Mouse (Mus musculus): ENCODE results near the gene Irf1. TPM values are rescaled to one million over a fixed set of nuclear protein-coding genes. Genes with fewer than 3 reads are reported as not detected.

Irf1 gene
- polyA plus RNA-seq, 1 experiment: 169 TPM

- no peak for TF ChIP-seq CTCF (IDR thresholded peaks at IDR 0.05; ENCODE audit: borderline replicate concordance, control insufficient read depth, extremely low read depth, insufficient read depth, low read length, poor library complexity)
- TF ChIP-seq POLR2A (IDR thresholded peaks at IDR 0.05; ENCODE audit: control insufficient read depth, extremely low read depth, insufficient read depth, low read length, poor library complexity): no peak
- DNase-seq: no peak
- no peak overlapping the region for H3K4me3 ChIP-seq (ENCODE audit: control insufficient read depth, insufficient read depth, low read length)
- no peak overlapping the region for H3K27ac ChIP-seq (ENCODE audit: control insufficient read depth, insufficient read depth, low read length)
- H3K27me3 ChIP-seq (ENCODE audit: control insufficient read depth, insufficient read depth, low read length): no peaks in the 10 kb centered on the region
- no peaks in the 10 kb centered on the region for H3K36me3 ChIP-seq (ENCODE audit: control insufficient read depth, insufficient read depth, low read length)
- H3K4me1 ChIP-seq (replicated peaks; ENCODE audit: control insufficient read depth, insufficient read depth, low read length): no peaks in the 10 kb centered on the region; the same call in 1 of the 2 replicates
- 92% methylated on average over 2 of the region's 2 CpGs for WGBS
Measured at GRCm38 (mm10) chr11:53810749-53811148, 40.9 kb downstream of the Irf1 start.

- no peaks in the 10 kb centered on the region for H3K27me3 ChIP-seq (ENCODE audit: control insufficient read depth, insufficient read depth, low read length)
- no peaks in the 10 kb centered on the region; the same call in 1 of the 2 replicates for H3K4me1 ChIP-seq (replicated peaks; ENCODE audit: control insufficient read depth, insufficient read depth, low read length)
- 86% methylated on average over 3 of the region's 3 CpGs for WGBS
- no peak overlapping the region for H3K27ac ChIP-seq (ENCODE audit: control insufficient read depth, insufficient read depth, low read length)
- H3K36me3 ChIP-seq (ENCODE audit: control insufficient read depth, insufficient read depth, low read length): no peaks in the 10 kb centered on the region
- no peak for DNase-seq
- TF ChIP-seq CTCF (IDR thresholded peaks at IDR 0.05; ENCODE audit: borderline replicate concordance, control insufficient read depth, extremely low read depth, insufficient read depth, low read length, poor library complexity) (no peak), POLR2A (IDR thresholded peaks at IDR 0.05; ENCODE audit: control insufficient read depth, extremely low read depth, insufficient read depth, low read length, poor library complexity) (no peak)
- no peak overlapping the region for H3K4me3 ChIP-seq (ENCODE audit: control insufficient read depth, insufficient read depth, low read length)
Measured at GRCm38 (mm10) chr11:53811312-53811711, 41.5 kb downstream of the Irf1 start.

DNA sequence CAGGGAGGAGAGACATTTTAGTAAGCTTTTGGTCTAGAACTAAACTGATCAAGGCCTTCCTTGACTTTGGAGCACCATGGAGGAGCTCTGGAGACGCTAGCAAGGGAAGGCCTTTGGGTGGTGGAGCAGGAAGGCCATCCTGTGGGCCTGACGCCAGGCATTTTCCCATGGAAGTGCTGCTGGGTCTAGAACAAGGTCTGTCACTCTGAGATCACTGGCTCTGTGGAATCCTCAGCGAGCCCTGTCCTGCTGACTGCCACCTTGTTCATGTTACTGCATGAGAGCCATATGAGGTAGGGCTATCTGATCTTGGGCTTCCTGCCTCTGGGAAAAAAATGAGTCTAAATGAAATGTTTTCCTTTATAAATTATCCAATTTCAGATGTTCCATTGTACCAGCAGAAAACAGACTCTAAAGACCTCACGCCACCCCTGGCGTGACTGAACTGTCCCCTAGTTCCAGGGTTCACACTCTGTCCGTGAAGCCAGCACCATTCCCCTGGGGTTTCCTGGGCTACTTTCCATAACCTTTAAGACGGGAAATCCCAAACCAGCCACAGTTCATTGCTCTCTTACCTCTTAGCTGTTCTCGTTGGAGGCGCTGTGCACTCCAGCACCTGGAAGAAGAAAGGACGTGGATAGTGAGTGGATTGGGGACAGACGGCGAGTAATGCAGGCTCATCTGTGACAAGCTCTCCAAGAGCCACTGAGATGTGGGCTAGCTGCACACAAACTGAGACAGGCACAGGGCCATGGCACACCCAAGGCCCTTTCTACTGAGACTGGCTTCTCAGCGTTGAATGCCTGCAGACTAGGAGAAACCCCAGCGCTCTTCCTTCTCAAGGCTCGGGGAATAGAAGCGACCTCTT, 43.4 kb downstream of the Irf1 start:
- Histone ChIP-seq H3K4me3 (ENCODE audit: control insufficient read depth, insufficient read depth, low read length) (no peak overlapping the region), H3K27ac (ENCODE audit: control insufficient read depth, insufficient read depth, low read length) (peak overlapping the region; percentile 9; the same call in 1 of the 2 replicates), H3K36me3 (ENCODE audit: control insufficient read depth, insufficient read depth, low read length) (no peaks in the 10 kb centered on the region), H3K27me3 (ENCODE audit: control insufficient read depth, insufficient read depth, low read length) (no peaks in the 10 kb centered on the region), H3K4me1 (replicated peaks; ENCODE audit: control insufficient read depth, insufficient read depth, low read length) (no peaks in the 10 kb centered on the region; the same call in 1 of the 2 replicates)
- 94% methylated on average over 16 of the region's 16 CpGs for WGBS
- TF ChIP-seq CTCF (IDR thresholded peaks at IDR 0.05; ENCODE audit: borderline replicate concordance, control insufficient read depth, extremely low read depth, insufficient read depth, low read length, poor library complexity): no peak
- no peak for TF ChIP-seq POLR2A (IDR thresholded peaks at IDR 0.05; ENCODE audit: control insufficient read depth, extremely low read depth, insufficient read depth, low read length, poor library complexity)
- no peak for DNase-seq

GRCm38 (mm10) chr11:53814810-53815209, 45.0 kb downstream of the Irf1 start:
- Histone ChIP-seq H3K27me3 (ENCODE audit: control insufficient read depth, insufficient read depth, low read length) (no peaks in the 10 kb centered on the region), H3K4me3 (ENCODE audit: control insufficient read depth, insufficient read depth, low read length) (no peak overlapping the region), H3K4me1 (replicated peaks; ENCODE audit: control insufficient read depth, insufficient read depth, low read length) (no peaks in the 10 kb centered on the region; the same call in 1 of the 2 replicates), H3K36me3 (ENCODE audit: control insufficient read depth, insufficient read depth, low read length) (no peaks in the 10 kb centered on the region), H3K27ac (ENCODE audit: control insufficient read depth, insufficient read depth, low read length) (no peak overlapping the region)
- no peak for TF ChIP-seq POLR2A (IDR thresholded peaks at IDR 0.05; ENCODE audit: control insufficient read depth, extremely low read depth, insufficient read depth, low read length, poor library complexity)
- no peak for DNase-seq
- 80% methylated on average over 3 of the region's 3 CpGs for WGBS

GRCm38 (mm10) chr11:53816841-53817375, 47.1 kb downstream of the Irf1 start:
- Histone ChIP-seq H3K27me3 (ENCODE audit: control insufficient read depth, insufficient read depth, low read length) (no peaks in the 10 kb centered on the region), H3K4me3 (ENCODE audit: control insufficient read depth, insufficient read depth, low read length) (no peak overlapping the region), H3K36me3 (ENCODE audit: control insufficient read depth, insufficient read depth, low read length) (no peaks in the 10 kb centered on the region), H3K4me1 (replicated peaks; ENCODE audit: control insufficient read depth, insufficient read depth, low read length) (peaks cover 13% of the 10 kb centered on the region), H3K27ac (ENCODE audit: control insufficient read depth, insufficient read depth, low read length) (no peak overlapping the region)
- DNase-seq: no peak
- TF ChIP-seq POLR2A (IDR thresholded peaks at IDR 0.05; ENCODE audit: control insufficient read depth, extremely low read depth, insufficient read depth, low read length, poor library complexity) (no peak), CTCF (IDR thresholded peaks at IDR 0.05; ENCODE audit: borderline replicate concordance, control insufficient read depth, extremely low read depth, insufficient read depth, low read length, poor library complexity) (no peak)
- WGBS: 95% methylated on average over 5 of the region's 5 CpGs

DNA sequence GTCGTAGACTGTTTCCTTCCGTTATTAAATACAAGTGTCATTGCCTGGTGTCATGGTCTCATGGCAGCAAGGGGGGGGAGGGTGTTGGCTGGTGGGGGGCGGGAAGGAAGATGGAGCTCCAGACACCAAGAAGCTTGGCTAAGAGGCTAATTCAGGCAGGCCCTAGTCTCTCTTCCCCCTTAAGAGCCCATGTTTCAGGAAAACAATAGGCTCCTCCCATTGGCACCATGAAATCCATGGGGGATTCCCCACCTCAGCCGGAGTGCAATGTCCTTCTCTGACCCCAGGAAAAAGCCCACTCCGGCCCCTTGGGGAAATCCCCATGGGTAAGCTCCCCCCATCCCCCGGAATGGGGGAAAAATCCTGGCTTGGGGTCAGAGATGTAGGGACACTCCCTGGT, 49.0 kb downstream of the Irf1 start:
- 75% methylated on average over 6 of the region's 6 CpGs for WGBS
- H3K27ac ChIP-seq (ENCODE audit: control insufficient read depth, insufficient read depth, low read length): no peak overlapping the region
- no peak for DNase-seq
- TF ChIP-seq POLR2A (IDR thresholded peaks at IDR 0.05; ENCODE audit: control insufficient read depth, extremely low read depth, insufficient read depth, low read length, poor library complexity) (no peak), CTCF (IDR thresholded peaks at IDR 0.05; ENCODE audit: borderline replicate concordance, control insufficient read depth, extremely low read depth, insufficient read depth, low read length, poor library complexity) (no peak)
- peaks cover 20% of the 10 kb centered on the region for H3K4me1 ChIP-seq (replicated peaks; ENCODE audit: control insufficient read depth, insufficient read depth, low read length)
- H3K27me3 ChIP-seq (ENCODE audit: control insufficient read depth, insufficient read depth, low read length): no peaks in the 10 kb centered on the region
- H3K36me3 ChIP-seq (ENCODE audit: control insufficient read depth, insufficient read depth, low read length): no peaks in the 10 kb centered on the region
- H3K4me3 ChIP-seq (ENCODE audit: control insufficient read depth, insufficient read depth, low read length): no peak overlapping the region

Measured in thymus, adult 2 months (tissue).